Mouse (Mus musculus) liver, embryonic 14.5 days (tissue): Measurements from ENCODE around the gene Psg16.

Experiments
- CTCF ChIP-seq: IDR thresholded peaks from 2 replicates; pipeline ENCODE4 v1.5.1; 2016; ENCODE audit warnings: antibody characterized with exemption, low read depth, control low read depth
- EP300 ChIP-seq: IDR thresholded peaks from 2 replicates; pipeline ENCODE4 v1.6.1; 2016; ENCODE audit warnings: antibody characterized with exemption, low read depth

DNA sequence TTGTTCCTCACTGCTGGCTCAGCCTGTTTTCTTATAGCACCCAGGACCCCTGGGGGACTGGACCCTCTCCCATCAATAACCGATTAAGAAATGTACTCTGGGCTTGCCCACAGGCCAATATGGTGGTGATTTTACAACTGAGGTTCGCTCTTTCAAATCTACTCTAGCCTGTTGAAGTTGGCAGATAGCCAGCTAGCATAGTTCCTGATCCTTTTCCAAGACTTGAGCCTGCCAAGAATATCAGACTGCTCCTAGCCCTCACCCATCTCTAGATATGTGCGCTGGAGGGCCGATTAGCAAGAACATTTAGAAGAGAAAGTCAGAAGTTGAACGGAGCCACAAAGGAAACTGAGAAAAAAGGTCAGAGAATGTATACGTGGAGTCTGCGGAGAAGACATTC lies 85.2 kb downstream of the Psg16 start:
- TF ChIP-seq CTCF = no peak
- no peak for TF ChIP-seq EP300
